Mouse (Mus musculus): ENCODE data around the gene Tbc1d10c. TPM values are rescaled to one million over a fixed set of nuclear protein-coding genes. Genes with fewer than 3 reads are reported as not detected.

The Tbc1d10c gene
- polyA plus RNA-seq, 1 experiment from 2014 or later, result 3.9 TPM

GRCm38 (mm10) chr19:4152445-4153231 is 38.4 kb downstream of the Tbc1d10c start:
- no peaks in the 10 kb centered on the region for H3K9me3 ChIP-seq (replicated peaks; ENCODE audit: low read length)
- 84% methylated on average over 8 of the region's 8 CpGs for WGBS
- no peaks in the 10 kb centered on the region for H3K27me3 ChIP-seq (ENCODE audit: insufficient read depth, low read length)
- H3K27ac ChIP-seq, result no peak overlapping the region
- no peak overlapping the region for H3K4me2 ChIP-seq (ENCODE audit: low read length)
- H3K9ac ChIP-seq (ENCODE audit: low read depth, low read length), result no peak overlapping the region
- TF ChIP-seq CTCF (IDR thresholded peaks at IDR 0.05; ENCODE audit: low read depth), result no peak
- H3K36me3 ChIP-seq (ENCODE audit: insufficient read depth, low read length), result peaks cover 27% of the 10 kb centered on the region
- ATAC-seq (replicated peaks; ENCODE audit: low FRiP score, low read depth) (no peak), DNase-seq (ENCODE audit: low spot score) (no peak)
- peaks cover 11% of the 10 kb centered on the region; the same call in 1 of the 2 replicates for H3K4me1 ChIP-seq (replicated peaks; ENCODE audit: insufficient read depth, low read length)
- H3K4me3 ChIP-seq (replicated peaks; ENCODE audit: low read depth, low read length), result no peak overlapping the region

GRCm38 (mm10) chr19:4151898-4152297 is 39.2 kb downstream of the Tbc1d10c start:
- H3K9me3 ChIP-seq (replicated peaks; ENCODE audit: low read length), result no peaks in the 10 kb centered on the region
- ATAC-seq (replicated peaks; ENCODE audit: low FRiP score, low read depth) (no peak), DNase-seq (ENCODE audit: low spot score) (no peak)
- no peaks in the 10 kb centered on the region for H3K27me3 ChIP-seq (ENCODE audit: insufficient read depth, low read length)
- 88% methylated on average over 5 of the region's 5 CpGs for WGBS
- TF ChIP-seq CTCF (IDR thresholded peaks at IDR 0.05; ENCODE audit: low read depth), result no peak
- peaks cover 22% of the 10 kb centered on the region for H3K36me3 ChIP-seq (ENCODE audit: insufficient read depth, low read length)
- no peak overlapping the region for H3K4me3 ChIP-seq (replicated peaks; ENCODE audit: low read depth, low read length)
- no peak overlapping the region for H3K4me2 ChIP-seq (ENCODE audit: low read length)
- H3K27ac ChIP-seq, result no peak overlapping the region
- no peak overlapping the region for H3K9ac ChIP-seq (ENCODE audit: low read depth, low read length)
- H3K4me1 ChIP-seq (replicated peaks; ENCODE audit: insufficient read depth, low read length), result peaks cover 11% of the 10 kb centered on the region; the same call in 1 of the 2 replicates

- Histone ChIP-seq H3K27me3 (ENCODE audit: insufficient read depth, low read length) (no peaks in the 10 kb centered on the region), H3K9ac (ENCODE audit: low read depth, low read length) (no peak overlapping the region), H3K4me2 (ENCODE audit: low read length) (no peak overlapping the region), H3K4me3 (replicated peaks; ENCODE audit: low read depth, low read length) (no peak overlapping the region), H3K4me1 (replicated peaks; ENCODE audit: insufficient read depth, low read length) (peaks cover 11% of the 10 kb centered on the region; the same call in 1 of the 2 replicates), H3K9me3 (replicated peaks; ENCODE audit: low read length) (no peaks in the 10 kb centered on the region), H3K27ac (no peak overlapping the region), H3K36me3 (ENCODE audit: insufficient read depth, low read length) (peaks cover 22% of the 10 kb centered on the region)
- WGBS, result 89% methylated on average over 4 of the region's 5 CpGs
- ATAC-seq (replicated peaks; ENCODE audit: low FRiP score, low read depth) (no peak), DNase-seq (ENCODE audit: low spot score) (no peak)
- no peak for TF ChIP-seq CTCF (IDR thresholded peaks at IDR 0.05; ENCODE audit: low read depth)
Observed at GRCm38 (mm10) chr19:4151488-4151860, 39.6 kb downstream of the Tbc1d10c start.

GRCm38 (mm10) chr19:4150567-4151487 is 40.3 kb downstream of the Tbc1d10c start:
- H3K4me2 ChIP-seq (ENCODE audit: low read length), result no peak overlapping the region
- H3K27ac ChIP-seq, result no peak overlapping the region
- H3K9me3 ChIP-seq (replicated peaks; ENCODE audit: low read length), result no peaks in the 10 kb centered on the region
- H3K4me1 ChIP-seq (replicated peaks; ENCODE audit: insufficient read depth, low read length), result peaks cover 11% of the 10 kb centered on the region; the same call in 1 of the 2 replicates
- DNase-seq (ENCODE audit: low spot score) (no peak), ATAC-seq (replicated peaks; ENCODE audit: low FRiP score, low read depth) (no peak)
- H3K27me3 ChIP-seq (ENCODE audit: insufficient read depth, low read length), result no peaks in the 10 kb centered on the region
- WGBS, result 77% methylated on average over 22 of the region's 22 CpGs
- no peak overlapping the region for H3K4me3 ChIP-seq (replicated peaks; ENCODE audit: low read depth, low read length)
- no peak for TF ChIP-seq CTCF (IDR thresholded peaks at IDR 0.05; ENCODE audit: low read depth)
- no peak overlapping the region for H3K9ac ChIP-seq (ENCODE audit: low read depth, low read length)
- peaks cover 22% of the 10 kb centered on the region for H3K36me3 ChIP-seq (ENCODE audit: insufficient read depth, low read length)

- Histone ChIP-seq H3K4me1 (replicated peaks; ENCODE audit: insufficient read depth, low read length) (peaks cover 11% of the 10 kb centered on the region; the same call in 1 of the 2 replicates), H3K4me2 (ENCODE audit: low read length) (peak overlapping the region; percentile 89), H3K27me3 (ENCODE audit: insufficient read depth, low read length) (no peaks in the 10 kb centered on the region), H3K27ac (no peak overlapping the region), H3K36me3 (ENCODE audit: insufficient read depth, low read length) (peaks cover 22% of the 10 kb centered on the region), H3K4me3 (replicated peaks; ENCODE audit: low read depth, low read length) (no peak overlapping the region), H3K9me3 (replicated peaks; ENCODE audit: low read length) (no peaks in the 10 kb centered on the region), H3K9ac (ENCODE audit: low read depth, low read length) (0 out of 2 replicates have a peak overlapping the region, but pooled peaks have one; percentile 2)
- no peak for TF ChIP-seq CTCF (IDR thresholded peaks at IDR 0.05; ENCODE audit: low read depth)
- DNase-seq (ENCODE audit: low spot score) (no peak), ATAC-seq (replicated peaks; ENCODE audit: low FRiP score, low read depth) (0 out of 2 replicates have a peak, but pooled peaks have one; percentile 3)
- 92% methylated on average over 17 of the region's 17 CpGs for WGBS
Observed at GRCm38 (mm10) chr19:4149764-4150461, 41.2 kb downstream of the Tbc1d10c start.

Data from kidney, postnatal 0 days (tissue).